Mouse (Mus musculus) neural tube, embryonic 12.5 days (tissue): Measurements from ENCODE around the gene Cat. TPM values are rescaled to one million over a fixed set of nuclear protein-coding genes. Genes with fewer than 3 reads are reported as not detected.

Source experiments
- ATAC-seq: fragments of 200-750 bp; cut with Nextera tagmentation; 2 replicates; pipeline ENCODE4 v1.8.0; 2017; ENCODE audit warnings: low read depth, mild to moderate bottlenecking, moderate TSS enrichment, moderate library complexity; ENCODE audit not compliant: low FRiP score
- H3K27ac ChIP-seq: fragments of 300-500 bp; sonication (generic); 2 replicates; pipeline ENCODE4 v1.5.1; 2016
- H3K27me3 ChIP-seq: fragments of 300-500 bp; sonication (generic); replicated peaks from 2 replicates; pipeline ENCODE4 v1.6.1; 2016; ENCODE audit warnings: mild to moderate bottlenecking
- H3K36me3 ChIP-seq: fragments of 300-500 bp; sonication (generic); 2 replicates; pipeline ENCODE4 v1.6.1; 2016; ENCODE audit warnings: mild to moderate bottlenecking
- H3K4me1 ChIP-seq: fragments of 300-500 bp; sonication (generic); 2 replicates; pipeline ENCODE4 v1.6.1; 2016
- H3K4me2 ChIP-seq: fragments of 300-500 bp; sonication (generic); replicated peaks from 2 replicates; pipeline ENCODE4 v1.6.1; 2016; ENCODE audit warnings: mild to moderate bottlenecking
- H3K4me3 ChIP-seq: fragments of 300-500 bp; sonication (generic); 2 replicates; pipeline ENCODE4 v1.5.1; 2016
- H3K9ac ChIP-seq: fragments of 300-500 bp; sonication (generic); 2 replicates; pipeline ENCODE4 v1.6.1; 2016; ENCODE audit warnings: mild to moderate bottlenecking
- H3K9me3 ChIP-seq: fragments of 300-500 bp; sonication (generic); 2 replicates; pipeline ENCODE4 v1.6.1; 2016; ENCODE audit warnings: mild to moderate bottlenecking
- WGBS: fragments of 180-500 bp; shearing (Covaris S2); methylation state at CpG from one replicate; pipeline ENCODE4 v1.1.7; 2016; 5-methylcytosine and 5-hydroxymethylcytosine counted together
- polyA plus RNA-seq: library from polyadenylated mRNA; unstranded; fragments of >200 nt; fragmentation: Nextera tagmentation; extraction: Ambion mirVana; gene quantifications from 2 replicates; pipeline ENCODE4 v1.2.1, GENCODE M21; 2016

Cat gene
- polyA plus RNA-seq, 1 experiment from 2014 or later = 97.1 TPM

DNA sequence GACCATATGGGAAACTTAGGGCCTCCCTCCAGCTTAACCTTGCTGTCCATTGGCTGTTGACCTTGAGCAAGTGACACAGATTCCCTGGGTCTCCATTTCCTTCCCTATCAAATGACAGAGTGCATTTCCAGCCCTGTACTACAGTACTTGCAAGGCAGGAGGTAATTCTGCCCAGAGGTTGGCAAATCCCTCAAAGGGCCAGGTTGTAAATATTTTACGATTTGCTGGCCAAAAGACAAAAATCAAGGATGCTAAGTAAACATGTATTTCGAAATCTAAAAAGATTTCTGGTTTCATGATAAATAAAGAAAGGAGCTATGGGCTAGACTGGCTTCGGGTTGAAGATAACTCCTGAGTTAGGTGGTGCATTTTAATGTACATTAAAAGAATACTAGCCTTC lies 56.6 kb downstream of the Cat start:
- Histone ChIP-seq H3K9ac (no peak overlapping the region), H3K4me2 (no peak overlapping the region), H3K9me3 (no peaks in the 10 kb centered on the region), H3K27ac (no peak overlapping the region), H3K4me1 (no peaks in the 10 kb centered on the region), H3K4me3 (no peak overlapping the region), H3K27me3 (no peaks in the 10 kb centered on the region), H3K36me3 (no peaks in the 10 kb centered on the region)
- 86% methylated on average over 3 of the region's 3 CpGs for WGBS
- ATAC-seq = no peak

DNA sequence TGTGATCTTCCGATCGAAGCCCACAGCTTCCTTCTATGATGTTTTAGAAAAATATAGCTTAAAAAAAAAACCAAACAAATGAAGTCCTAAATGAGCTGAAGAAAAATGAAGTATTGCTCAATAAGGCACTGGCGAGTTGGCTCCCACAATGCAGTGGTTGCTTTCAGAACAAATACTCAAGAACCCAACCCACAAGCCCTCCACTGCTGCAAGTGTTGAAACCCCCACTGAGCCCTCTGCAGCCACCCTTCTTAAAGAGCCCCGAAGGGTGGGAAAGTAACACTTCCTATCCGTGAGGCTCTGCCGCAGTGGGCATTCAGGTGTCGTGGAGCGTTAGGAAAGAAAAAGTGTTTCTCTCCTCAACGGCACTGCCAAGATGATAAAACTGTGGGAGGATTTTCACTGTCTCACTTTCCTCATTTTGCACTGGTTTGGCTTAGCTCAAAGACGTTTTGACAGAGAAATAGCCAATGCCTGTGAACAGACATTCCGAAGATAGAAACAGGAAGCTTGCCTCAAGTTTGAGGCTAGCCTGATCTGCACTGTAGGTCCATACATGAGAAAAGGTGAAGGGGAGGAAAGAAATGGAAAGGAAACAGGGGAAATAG lies 59.4 kb downstream of the Cat start:
- Histone ChIP-seq H3K4me2 (no peak overlapping the region), H3K9ac (no peak overlapping the region), H3K27ac (no peak overlapping the region), H3K27me3 (no peaks in the 10 kb centered on the region), H3K36me3 (no peaks in the 10 kb centered on the region), H3K4me1 (no peaks in the 10 kb centered on the region), H3K4me3 (no peak overlapping the region), H3K9me3 (no peaks in the 10 kb centered on the region)
- 77% methylated on average over 11 of the region's 11 CpGs for WGBS
- no peak for ATAC-seq

DNA sequence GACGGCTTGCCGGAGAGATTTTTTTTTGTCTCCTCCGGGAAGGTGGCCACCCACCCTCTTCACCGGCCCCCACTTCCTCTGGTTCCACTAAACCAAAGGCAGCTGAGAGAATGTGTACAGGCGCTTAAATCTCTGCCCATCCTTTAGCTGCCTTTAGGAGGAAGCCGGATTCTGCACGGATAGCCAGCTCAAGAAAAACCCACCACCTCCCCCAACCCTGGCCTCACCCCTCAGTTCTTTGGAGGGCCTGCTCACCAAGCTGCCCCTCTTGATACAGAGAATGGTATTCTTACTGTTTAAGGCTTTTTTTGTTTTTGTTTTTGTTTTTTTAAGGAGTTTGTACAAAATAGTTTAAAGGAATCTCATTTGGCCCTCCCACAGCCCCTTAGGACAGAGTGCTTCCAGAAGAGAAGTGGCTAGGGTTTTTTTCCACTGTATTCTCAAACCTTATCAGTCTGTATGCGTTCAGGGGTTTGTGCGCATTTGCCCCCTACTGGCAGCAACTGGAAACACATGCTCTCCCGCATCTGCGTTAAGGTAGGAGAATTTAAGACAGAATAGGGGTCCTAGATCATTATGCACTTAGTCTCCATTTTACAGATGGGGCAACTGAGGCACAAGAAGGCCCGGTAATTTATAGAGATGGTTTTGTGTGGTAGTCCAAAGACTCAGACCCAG lies 60.5 kb downstream of the Cat start:
- H3K4me3 ChIP-seq = no peak overlapping the region
- H3K9me3 ChIP-seq = no peaks in the 10 kb centered on the region
- 0 out of 2 replicates have a peak, but pooled peaks have one; percentile 48 for ATAC-seq
- no peak overlapping the region for H3K9ac ChIP-seq
- H3K4me2 ChIP-seq = no peak overlapping the region
- no peak overlapping the region for H3K27ac ChIP-seq
- no peaks in the 10 kb centered on the region for H3K36me3 ChIP-seq
- H3K4me1 ChIP-seq = no peaks in the 10 kb centered on the region
- no peaks in the 10 kb centered on the region for H3K27me3 ChIP-seq
- 34% methylated on average over 12 of the region's 12 CpGs for WGBS

DNA sequence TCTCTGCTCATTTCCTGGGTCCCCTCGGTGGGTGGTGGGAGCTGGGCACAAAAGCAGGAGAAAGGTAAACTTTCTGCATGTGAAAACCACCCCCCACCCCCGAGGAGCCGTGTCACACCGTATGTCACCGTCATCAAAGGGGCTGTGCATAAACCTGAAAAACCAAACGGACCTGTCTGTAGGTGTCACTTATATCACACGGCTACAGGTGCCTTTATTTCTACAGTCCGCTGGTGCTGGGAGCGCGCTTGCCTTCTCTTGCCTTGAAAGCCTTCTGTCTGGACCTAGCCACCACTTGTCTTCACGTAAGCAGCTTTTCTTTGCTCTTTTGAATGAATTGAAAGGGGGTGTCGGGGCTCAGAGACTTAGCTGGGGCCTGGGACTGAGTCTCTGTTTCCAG lies 61.1 kb downstream of the Cat start:
- Histone ChIP-seq H3K9ac (no peak overlapping the region), H3K36me3 (no peaks in the 10 kb centered on the region), H3K4me2 (no peak overlapping the region), H3K27ac (no peak overlapping the region), H3K4me3 (no peak overlapping the region), H3K27me3 (no peaks in the 10 kb centered on the region), H3K9me3 (no peaks in the 10 kb centered on the region), H3K4me1 (no peaks in the 10 kb centered on the region)
- 69% methylated on average over 12 of the region's 12 CpGs for WGBS
- ATAC-seq = no peak

DNA sequence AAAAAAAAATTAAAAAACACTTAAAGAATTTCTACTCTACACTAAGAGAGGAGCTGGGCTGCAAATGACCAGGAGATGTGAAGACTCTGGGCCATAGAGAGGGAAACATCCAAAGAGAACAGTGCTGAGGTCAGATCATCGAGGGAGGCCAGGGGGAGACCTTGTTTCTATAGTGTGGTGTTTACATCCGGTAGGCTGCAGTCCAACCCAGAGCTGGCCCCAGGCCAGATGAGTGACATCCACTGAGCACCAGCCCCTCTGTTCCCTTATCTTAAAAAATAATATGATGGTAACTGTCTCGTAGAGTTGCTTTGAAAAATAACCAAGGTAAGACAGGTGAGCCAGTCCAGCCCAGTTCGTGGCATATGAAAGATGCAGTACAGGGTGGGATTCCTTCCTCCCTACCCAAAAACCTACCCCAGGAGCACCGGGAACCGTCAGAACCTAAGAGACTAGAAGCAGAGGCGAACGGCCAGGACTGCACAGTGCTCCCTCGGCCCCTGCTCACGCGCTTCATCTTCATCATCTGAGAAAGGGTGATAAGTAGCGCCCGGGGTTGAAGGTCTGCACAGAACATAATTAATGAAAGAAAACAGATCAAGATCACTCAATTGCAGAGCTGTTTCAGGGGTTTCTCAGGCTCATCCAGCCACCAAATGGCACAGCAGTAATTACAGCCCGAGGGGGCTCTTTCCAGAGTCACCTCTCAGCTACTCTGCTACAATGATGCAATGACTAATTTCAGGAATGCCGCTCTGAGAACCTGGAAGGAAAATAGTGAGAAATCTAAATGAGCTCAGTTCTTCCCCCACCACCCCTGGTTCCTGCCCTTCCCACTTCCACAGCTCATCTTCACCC lies 64.1 kb downstream of the Cat start:
- H3K4me3 ChIP-seq = no peak overlapping the region
- H3K4me1 ChIP-seq = no peaks in the 10 kb centered on the region
- no peaks in the 10 kb centered on the region for H3K27me3 ChIP-seq
- no peaks in the 10 kb centered on the region for H3K36me3 ChIP-seq
- 69% methylated on average over 15 of the region's 15 CpGs for WGBS
- ATAC-seq = 0 out of 2 replicates have a peak, but pooled peaks have one; percentile 33
- no peak overlapping the region for H3K27ac ChIP-seq
- H3K9me3 ChIP-seq = no peaks in the 10 kb centered on the region
- H3K9ac ChIP-seq = no peak overlapping the region
- no peak overlapping the region for H3K4me2 ChIP-seq

DNA sequence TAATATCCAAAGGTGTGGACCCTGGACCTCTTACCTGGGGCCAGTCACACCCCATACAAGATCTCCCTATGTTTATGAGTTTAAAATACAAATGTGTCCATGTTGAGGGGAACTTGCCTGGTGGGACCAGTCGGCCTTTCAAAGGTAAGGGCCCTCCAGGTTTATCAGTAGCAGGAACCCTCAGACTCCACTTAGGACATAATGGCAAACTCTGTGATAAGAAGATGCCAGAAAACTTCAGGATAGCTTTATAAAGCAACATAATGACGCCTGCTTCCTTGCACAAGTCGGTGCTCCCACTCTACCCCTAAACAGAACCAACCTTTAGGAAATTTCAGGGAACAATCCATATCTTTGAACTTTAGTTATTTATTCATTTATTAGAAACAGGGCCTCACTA lies 69.2 kb downstream of the Cat start:
- H3K4me2 ChIP-seq = no peak overlapping the region
- H3K4me3 ChIP-seq = no peak overlapping the region
- H3K36me3 ChIP-seq = no peaks in the 10 kb centered on the region
- H3K4me1 ChIP-seq = no peaks in the 10 kb centered on the region
- H3K9ac ChIP-seq = no peak overlapping the region
- H3K27me3 ChIP-seq = no peaks in the 10 kb centered on the region
- WGBS = 92% methylated on average over 3 of the region's 3 CpGs
- ATAC-seq = no peak
- H3K27ac ChIP-seq = no peak overlapping the region
- H3K9me3 ChIP-seq = no peaks in the 10 kb centered on the region

DNA sequence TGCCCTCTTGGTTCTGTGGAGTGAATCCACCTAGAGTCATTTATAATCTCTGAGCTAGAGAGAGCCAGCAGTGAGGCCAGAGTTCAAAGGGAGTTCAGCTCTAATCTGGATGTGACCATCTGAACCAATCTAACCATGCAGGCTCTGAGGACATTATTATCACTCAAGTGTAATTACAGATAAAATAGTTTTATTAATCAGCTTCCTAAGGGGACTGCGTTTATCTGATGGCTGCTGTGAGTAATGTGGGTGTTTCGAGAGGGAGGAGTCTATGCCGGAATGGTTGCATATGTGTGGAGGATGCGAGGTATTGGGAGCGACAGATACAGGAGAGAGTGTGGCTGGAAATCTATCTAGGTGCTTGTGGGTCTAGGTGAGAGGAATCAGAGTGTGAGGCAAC lies 71.6 kb downstream of the Cat start:
- 87% methylated on average over 5 of the region's 5 CpGs for WGBS
- Histone ChIP-seq H3K27me3 (no peaks in the 10 kb centered on the region), H3K36me3 (no peaks in the 10 kb centered on the region), H3K4me3 (no peak overlapping the region), H3K9me3 (no peaks in the 10 kb centered on the region), H3K27ac (no peak overlapping the region), H3K4me1 (no peaks in the 10 kb centered on the region), H3K9ac (no peak overlapping the region), H3K4me2 (no peak overlapping the region)
- no peak for ATAC-seq

DNA sequence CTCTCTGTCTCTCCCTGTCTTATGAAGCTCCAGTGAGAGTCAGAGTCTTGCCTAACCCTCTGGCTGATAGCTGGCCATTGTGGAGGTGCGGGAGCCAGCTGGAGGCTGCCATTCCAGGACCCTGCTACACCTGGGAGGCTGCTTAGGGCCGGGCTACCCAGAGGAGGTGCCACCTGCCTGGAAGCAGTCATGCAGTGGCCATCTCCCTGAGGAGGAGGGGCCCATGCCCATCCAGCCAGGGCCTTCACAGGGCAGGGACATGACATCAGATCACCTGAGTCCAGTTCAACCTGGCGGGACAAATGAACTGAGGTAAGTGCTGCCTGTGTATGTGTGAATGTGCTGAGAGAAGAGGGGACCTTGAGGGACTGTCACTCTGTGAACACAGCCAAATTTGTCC lies 73.1 kb downstream of the Cat start:
- no peaks in the 10 kb centered on the region for H3K36me3 ChIP-seq
- no peak overlapping the region for H3K27ac ChIP-seq
- H3K4me2 ChIP-seq = no peak overlapping the region
- H3K27me3 ChIP-seq = no peaks in the 10 kb centered on the region
- H3K4me1 ChIP-seq = peaks cover 6% of the 10 kb centered on the region
- ATAC-seq = no peak
- WGBS = 81% methylated on average over 3 of the region's 3 CpGs
- H3K9me3 ChIP-seq = no peaks in the 10 kb centered on the region
- H3K9ac ChIP-seq = no peak overlapping the region
- H3K4me3 ChIP-seq = no peak overlapping the region

DNA sequence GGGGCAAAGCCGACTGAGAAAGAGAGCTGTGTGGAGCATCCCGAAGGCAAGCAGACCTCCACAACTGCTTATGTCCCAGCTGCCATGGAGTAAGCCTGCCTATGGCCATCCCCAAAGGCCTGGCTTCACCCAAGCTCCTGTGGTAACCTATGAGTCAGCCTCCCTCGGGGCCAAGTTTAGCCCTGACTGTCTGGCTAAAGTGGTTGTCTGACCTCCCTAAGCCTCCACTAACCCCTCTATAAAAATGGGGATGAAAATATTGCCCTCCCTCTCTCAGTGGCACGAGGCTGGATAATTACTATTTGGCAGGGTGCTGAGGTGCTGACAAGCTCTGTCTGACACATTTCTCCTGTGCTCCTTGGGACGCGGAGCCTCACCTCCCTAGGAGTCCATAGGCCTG lies 73.6 kb downstream of the Cat start, which contains the start of gene Elf5:
Gene Elf5 (plus strand): TSS at position 341 of the 400 bp plus-strand sequence.
- Histone ChIP-seq H3K4me3 (no peak within 1 kb of the TSS), H3K36me3 (no peaks in the 10 kb centered on the region), H3K4me1 (peaks cover 8% of the 10 kb centered on the region), H3K4me2 (no peak within 1 kb of the TSS), H3K27me3 (no peaks in the 10 kb centered on the region), H3K27ac (no peak within 1 kb of the TSS), H3K9me3 (no peaks in the 10 kb centered on the region), H3K9ac (no peak within 1 kb of the TSS)
- ATAC-seq = no peak
- WGBS = 90% methylated on average over 6 of the region's 6 CpGs

DNA sequence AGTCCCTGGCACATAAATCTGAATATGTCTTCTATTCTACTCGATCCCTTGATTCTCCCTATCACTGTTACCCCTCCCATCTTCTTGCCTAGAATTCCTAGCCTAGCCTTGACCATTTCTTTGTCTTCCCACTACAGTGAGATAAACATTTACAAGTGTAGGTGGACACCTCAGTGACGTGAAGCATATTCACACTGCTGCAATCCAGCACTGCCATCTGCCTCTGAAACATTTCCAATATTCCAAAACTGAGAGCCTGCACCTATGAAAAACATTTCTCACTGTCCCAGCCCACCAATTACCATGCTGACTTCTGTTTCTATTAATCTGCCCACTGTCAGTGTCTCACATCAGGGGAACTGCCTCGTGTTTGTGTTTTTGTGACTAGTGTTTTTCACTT lies 78.7 kb downstream of the Cat start:
- 69% methylated on average over 3 of the region's 3 CpGs for WGBS
- no peak overlapping the region for H3K4me2 ChIP-seq
- H3K4me3 ChIP-seq = no peak overlapping the region
- H3K9ac ChIP-seq = no peak overlapping the region
- ATAC-seq = no peak
- H3K27me3 ChIP-seq = no peaks in the 10 kb centered on the region
- H3K27ac ChIP-seq = no peak overlapping the region
- H3K9me3 ChIP-seq = no peaks in the 10 kb centered on the region
- H3K4me1 ChIP-seq = peaks cover 8% of the 10 kb centered on the region
- H3K36me3 ChIP-seq = no peaks in the 10 kb centered on the region
